Mouse (Mus musculus): ENCODE data around the gene Fgf7.

Gene Fgf7

DNA sequence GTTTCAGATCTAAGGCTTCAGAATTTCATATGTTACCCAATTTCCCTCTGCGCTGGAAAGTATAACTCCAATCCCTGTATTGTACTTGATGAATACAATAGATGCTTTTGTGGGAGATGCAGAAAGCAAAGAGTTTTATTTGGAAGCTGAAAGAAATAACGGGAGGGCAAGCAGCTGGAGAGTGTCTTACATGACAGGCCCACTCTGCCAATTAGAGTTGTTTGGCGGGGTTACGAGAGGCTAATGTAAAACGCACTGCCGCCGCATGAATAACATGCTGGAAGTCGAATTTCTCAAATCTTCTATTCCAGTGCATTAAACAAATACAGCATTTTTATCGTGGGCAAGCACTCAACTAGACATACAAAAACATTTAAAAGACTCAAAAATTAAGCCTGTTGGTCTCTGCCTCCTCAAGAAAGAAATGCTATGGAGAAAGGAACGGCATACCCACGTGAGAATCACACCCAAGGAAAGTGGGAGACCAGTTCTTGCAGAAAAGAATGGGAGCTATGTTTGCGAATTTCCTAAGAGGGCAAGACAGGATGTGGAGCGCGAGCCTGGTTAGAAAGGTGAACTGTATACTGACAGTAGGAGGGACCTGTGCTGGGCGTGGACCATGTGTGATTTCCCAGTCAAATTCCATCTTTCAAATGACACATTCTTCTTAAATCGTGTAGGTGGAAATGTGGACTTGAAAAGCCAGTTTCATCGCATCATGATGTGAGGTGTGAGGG is 26.7 kb downstream of the Fgf7 start:
- no peak for DNase-seq (ENCODE audit: low spot score in 2 of 2)

DNA sequence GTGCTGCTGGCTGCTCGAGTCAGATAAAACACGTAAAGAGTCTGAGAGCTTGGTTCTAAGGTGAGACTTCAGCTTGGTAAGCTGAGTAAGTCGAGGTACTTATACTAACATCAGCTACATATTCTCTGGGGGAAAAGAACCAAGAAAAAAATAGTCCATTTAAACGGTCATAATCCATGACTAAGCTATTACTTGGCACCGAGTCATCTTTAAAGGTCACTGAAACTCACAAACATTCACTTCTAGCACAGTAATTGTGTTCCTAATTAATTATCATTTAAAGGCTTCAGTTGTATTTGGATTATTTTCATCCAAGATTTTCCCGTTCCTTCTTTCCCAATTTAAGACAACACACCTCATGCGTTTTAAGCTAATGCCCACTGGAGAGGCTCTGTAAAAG is 28.4 kb downstream of the Fgf7 start:
- no peak for DNase-seq (ENCODE audit: low spot score in 2 of 2)

- no peak for DNase-seq (ENCODE audit: low spot score in 2 of 2)
Measured at GRCm38 (mm10) chr2:126064814-126065213, 30.4 kb downstream of the Fgf7 start.

DNA sequence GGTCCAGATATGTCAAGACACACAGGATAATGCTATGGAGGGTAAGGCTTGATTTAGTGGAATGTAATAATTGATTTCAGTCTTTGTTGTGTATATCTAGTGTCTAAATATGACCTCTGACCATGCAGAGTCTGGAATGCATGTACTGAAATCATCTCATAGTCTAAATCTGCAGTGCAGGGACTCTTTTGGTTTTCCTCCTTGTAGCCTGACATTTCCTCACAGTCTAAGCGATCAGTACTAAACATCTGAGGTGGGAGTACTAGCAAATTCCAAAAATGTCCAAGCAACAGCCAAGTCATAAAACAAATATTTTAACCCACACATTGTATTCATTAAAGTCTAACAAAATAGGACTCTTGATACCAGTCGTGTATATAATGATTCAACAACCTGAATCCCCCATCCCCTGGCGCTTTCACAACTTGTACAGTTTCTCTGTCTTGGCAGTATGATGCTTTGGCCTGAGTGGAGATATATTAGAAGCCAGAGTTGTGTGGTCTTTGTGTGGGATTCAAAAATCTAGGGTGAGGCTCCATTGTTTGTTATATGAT is 30.9 kb downstream of the Fgf7 start:
- no peak for DNase-seq (ENCODE audit: low spot score in 2 of 2)

DNA sequence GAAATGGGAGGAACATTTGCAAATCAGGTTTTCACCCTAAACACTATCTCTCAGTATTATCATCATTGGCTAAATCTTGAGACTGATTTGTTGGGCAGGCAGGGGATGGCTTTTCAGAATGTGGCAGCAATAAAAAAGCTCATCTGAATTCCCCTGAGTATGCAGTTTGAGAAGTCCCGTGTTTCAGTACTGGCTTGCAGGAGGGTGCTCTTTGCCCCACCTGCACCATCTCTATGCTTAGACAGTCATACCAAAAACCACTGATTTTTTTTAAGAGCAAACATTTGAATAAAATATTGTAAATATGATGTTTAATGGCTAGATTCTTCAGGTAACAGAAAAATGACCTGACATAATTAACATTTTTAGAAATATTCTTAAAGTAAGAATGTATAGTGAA is 35.3 kb downstream of the Fgf7 start:
- no peak for DNase-seq (ENCODE audit: low spot score in 2 of 2)

- no peak for DNase-seq (ENCODE audit: low spot score in 2 of 2)
Measured at GRCm38 (mm10) chr2:126073744-126074143, 39.3 kb downstream of the Fgf7 start.

DNA sequence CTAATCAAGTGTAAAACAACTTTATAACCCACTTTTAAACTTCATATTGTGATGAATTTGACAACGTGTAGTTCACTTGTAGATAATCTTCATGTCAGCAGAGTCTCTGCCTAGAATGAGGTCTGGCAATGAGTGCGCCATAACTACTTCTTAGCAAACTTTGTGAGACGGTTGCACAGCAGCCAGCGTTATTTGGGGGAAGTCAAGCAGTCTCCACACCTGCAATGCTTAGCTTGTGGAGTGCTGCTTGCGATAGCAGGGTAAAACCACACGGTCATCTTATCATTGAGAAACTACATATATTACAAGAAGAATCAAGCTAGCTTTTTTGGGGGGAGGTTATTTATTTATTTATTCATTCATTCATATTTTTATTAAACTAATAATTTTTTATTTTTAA is 42.0 kb downstream of the Fgf7 start:
- no peak for DNase-seq (ENCODE audit: low spot score in 2 of 2)

GRCm38 (mm10) chr2:126079086-126079485 is 44.6 kb downstream of the Fgf7 start:
- no peak for DNase-seq (ENCODE audit: low spot score in 2 of 2)

- no peak for DNase-seq (ENCODE audit: low spot score in 2 of 2)
Measured at GRCm38 (mm10) chr2:126084326-126084725, 49.9 kb downstream of the Fgf7 start.

DNA sequence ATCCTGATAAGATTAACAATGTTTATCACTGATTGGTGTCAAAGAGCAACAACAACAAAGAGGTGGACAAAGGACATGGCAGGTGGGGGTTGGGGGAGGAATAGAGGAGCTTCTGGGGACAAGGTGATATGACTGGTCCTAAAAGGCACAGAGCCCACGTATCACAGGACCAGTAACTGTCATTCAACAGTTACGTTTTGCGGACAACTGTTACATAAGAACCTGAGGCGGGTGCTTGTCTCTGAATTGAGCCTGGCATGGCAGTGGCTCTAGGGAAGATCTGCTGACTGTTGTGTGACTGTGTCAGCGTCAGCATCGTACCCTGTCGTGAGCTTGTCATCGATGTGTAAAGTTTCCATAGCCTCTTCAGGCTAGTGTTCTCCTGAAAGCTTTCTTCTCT is 51.7 kb downstream of the Fgf7 start:
- no peak for DNase-seq (ENCODE audit: low spot score in 2 of 2)

DNA sequence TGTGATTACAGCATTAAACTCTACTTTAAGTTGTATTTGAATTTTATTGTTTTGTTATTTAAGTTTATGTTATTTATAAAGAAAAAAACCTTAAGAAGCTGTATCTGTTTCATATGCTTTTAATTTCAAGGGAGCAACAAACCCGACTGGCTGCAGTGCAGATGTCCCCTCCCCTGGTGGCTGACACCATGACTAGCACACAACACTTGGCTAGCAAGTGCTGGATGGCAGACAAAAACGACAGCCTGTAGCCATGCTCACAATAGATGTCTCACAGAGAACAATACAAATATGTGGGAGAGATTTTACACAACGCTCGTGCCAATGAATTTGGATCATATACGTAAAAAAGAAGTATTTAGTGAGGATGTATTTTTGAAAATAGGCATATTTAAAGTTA is 56.0 kb downstream of the Fgf7 start:
- DNase-seq (ENCODE audit: low spot score in 2 of 2): no peak

GRCm38 (mm10) chr2:126094616-126095015 is 60.2 kb downstream of the Fgf7 start:
- DNase-seq (ENCODE audit: low spot score in 2 of 2): no peak

Data from frontal cortex, postnatal 14 days (tissue).